Mouse (Mus musculus) small intestine, adult 2 months (tissue): Measurements from ENCODE around the gene Gns.

Experiments used
- CTCF ChIP-seq: fragments of 200-500 bp; IDR thresholded peaks from 2 replicates; pipeline ENCODE4 v1.5.1; 2012; ENCODE audit warnings: low read depth, mild to moderate bottlenecking, control low read depth, inconsistent platforms, low read length, moderate library complexity, mixed read lengths; ENCODE audit not compliant: insufficient replicate concordance, insufficient read length; ENCODE audit errors: extremely low read depth
- POLR2A ChIP-seq: fragments of 200-500 bp; IDR thresholded peaks from 2 replicates; pipeline ENCODE4 v1.6.1; 2012; ENCODE audit warnings: low read depth, mild to moderate bottlenecking, control low read depth, inconsistent platforms, low read length, moderate library complexity

DNA sequence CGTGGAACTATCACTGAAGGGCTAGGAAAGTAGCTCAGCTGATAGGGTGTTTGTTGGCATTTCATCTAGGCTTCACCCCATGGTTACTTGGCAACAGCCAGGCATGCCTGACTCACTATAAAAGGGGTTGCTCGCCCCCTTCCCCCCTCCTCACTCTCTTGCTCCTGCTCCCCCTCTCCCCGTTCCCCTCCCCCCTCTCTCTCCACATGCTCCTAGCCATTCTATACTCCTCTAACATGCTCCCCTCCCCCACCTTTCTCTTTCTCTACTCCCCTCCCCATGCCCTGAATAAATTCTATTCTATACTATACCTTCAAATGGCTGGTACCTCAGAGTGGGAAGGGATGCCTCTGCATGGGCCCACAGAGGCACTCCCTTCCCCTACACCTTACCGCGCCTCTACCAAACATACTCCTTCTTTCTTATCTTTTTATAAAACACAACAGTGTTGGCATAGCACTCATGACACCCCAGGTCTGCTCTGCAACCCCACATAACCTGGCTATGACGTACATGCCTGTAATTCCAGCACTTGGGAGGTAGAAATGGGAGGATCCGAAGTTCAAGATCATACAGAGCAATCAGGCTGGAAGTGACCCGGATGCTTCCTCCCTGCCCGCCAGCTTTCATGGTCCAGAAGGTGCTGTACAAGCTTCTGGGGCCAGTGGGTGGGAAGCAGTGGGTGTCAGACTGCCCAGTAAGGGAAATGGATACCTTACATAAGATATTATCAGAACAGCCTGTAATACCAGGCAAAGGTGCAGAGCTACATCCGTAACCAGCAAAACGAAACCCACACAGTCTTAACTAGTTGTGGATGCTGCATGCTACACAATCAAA is 23.9 kb upstream of the Gns start:
- TF ChIP-seq CTCF (no peak), POLR2A (no peak)
